ENCODE assay signal across 9 mouse cellular contexts in the genomic region with DNA sequence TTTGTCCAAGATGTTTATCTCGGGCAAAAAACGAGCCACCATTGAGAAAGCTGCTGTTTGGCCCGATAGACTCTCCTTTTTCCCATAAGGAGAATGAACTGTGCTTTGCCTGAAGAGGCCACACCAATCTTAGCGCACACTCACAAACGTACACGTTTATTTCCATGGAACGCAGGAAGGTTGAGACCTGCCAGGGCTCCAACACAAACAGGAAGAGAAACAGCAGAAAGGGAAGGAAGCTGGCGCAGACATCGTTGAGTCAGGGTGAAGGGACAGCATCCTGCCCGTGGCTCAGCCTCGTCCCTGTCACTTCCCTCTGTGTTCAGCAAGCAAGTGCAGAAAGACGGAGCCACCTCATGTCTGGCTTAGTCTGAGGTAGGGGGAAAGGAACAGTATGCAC. TPM values are rescaled to one million over a fixed set of nuclear protein-coding genes. Genes with fewer than 3 reads are reported as not detected.
DNase-seq lines count a peak whose midpoint lies in the region; ATAC-seq and TF ChIP-seq lines count a peak whose summit lies in the region.
"Had no signal": no experiment of that assay in that cellular context is flagged by ENCODE, and none has a peak within 500 bp of the region (broad histone marks: within the 10 kb centered on the region; RNA-seq: fewer than 3 reads in every experiment).

No protein-coding gene starts in this region.

- no peaks in the 10 kb centered on the region for H3K9me3 ChIP-seq in neural tube, embryonic 13.5 days
- H3K9me3 ChIP-seq in neural tube, embryonic 15.5 days (replicated peaks): no peaks in the 10 kb centered on the region
- H3K9me3 ChIP-seq in kidney, postnatal 0 days (replicated peaks; ENCODE audit: low read length): no peaks in the 10 kb centered on the region
- H3K9me3 ChIP-seq in lung, embryonic 14.5 days (ENCODE audit: low read depth, low read length): no peaks in the 10 kb centered on the region
- no peaks in the 10 kb centered on the region for H3K9me3 ChIP-seq in intestine, embryonic 15.5 days
- H3K9me3 ChIP-seq: limb, embryonic 12.5 days had no signal

- H3K4me3 ChIP-seq in neural tube, embryonic 13.5 days: no peak overlapping the region
- H3K4me3 ChIP-seq in neural tube, embryonic 15.5 days (replicated peaks): no peak overlapping the region
- no peak overlapping the region for H3K4me3 ChIP-seq in kidney, postnatal 0 days (replicated peaks; ENCODE audit: low read depth, low read length)
- no peak overlapping the region for H3K4me3 ChIP-seq in lung, embryonic 14.5 days (ENCODE audit: low read depth, low read length)
- H3K4me3 ChIP-seq in intestine, embryonic 15.5 days (replicated peaks): no peak overlapping the region
- H3K4me3 ChIP-seq: limb, embryonic 12.5 days had no signal

- H3K4me2 ChIP-seq in neural tube, embryonic 13.5 days: no peak overlapping the region
- no peak overlapping the region for H3K4me2 ChIP-seq in neural tube, embryonic 15.5 days
- no peak overlapping the region for H3K4me2 ChIP-seq in kidney, postnatal 0 days (ENCODE audit: low read length)
- no peak overlapping the region for H3K4me2 ChIP-seq in lung, embryonic 14.5 days
- H3K4me2 ChIP-seq in intestine, embryonic 15.5 days (replicated peaks): no peak overlapping the region
- H3K4me2 ChIP-seq: limb, embryonic 12.5 days had no signal

- H3K27me3 ChIP-seq in neural tube, embryonic 13.5 days: no peaks in the 10 kb centered on the region
- no peaks in the 10 kb centered on the region for H3K27me3 ChIP-seq in neural tube, embryonic 15.5 days (replicated peaks)
- no peaks in the 10 kb centered on the region for H3K27me3 ChIP-seq in kidney, postnatal 0 days (ENCODE audit: insufficient read depth, low read length)
- no peaks in the 10 kb centered on the region for H3K27me3 ChIP-seq in lung, embryonic 14.5 days (ENCODE audit: insufficient read depth, low read length)
- no peaks in the 10 kb centered on the region for H3K27me3 ChIP-seq in intestine, embryonic 15.5 days (replicated peaks)
- H3K27me3 ChIP-seq: limb, embryonic 12.5 days had no signal

- peak; percentile 10 for DNase-seq in gastrocnemius, postnatal 25 days
- DNase-seq in kidney, postnatal 0 days (ENCODE audit: low spot score): peak; percentile 62
- DNase-seq in lung, embryonic 14.5 days: peak; percentile 63
- DNase-seq in spleen, postnatal 4 days (ENCODE audit: low spot score in 2 of 2): peak; percentile 33 to 66
- no peak for DNase-seq in ovary, postnatal 14 days (ENCODE audit: low spot score)

- no peak for TF ChIP-seq CTCF in kidney, postnatal 0 days (IDR thresholded peaks at IDR 0.05; ENCODE audit: low read depth)
- TF ChIP-seq CTCF in lung, embryonic 14.5 days (IDR thresholded peaks at IDR 0.05; ENCODE audit: low read depth): no peak

- WGBS in neural tube, embryonic 13.5 days: 83% methylated on average over 12 of the region's 12 CpGs
- 81% methylated on average over 12 of the region's 12 CpGs for WGBS in neural tube, embryonic 15.5 days
- WGBS in kidney, postnatal 0 days: 59% methylated on average over 12 of the region's 12 CpGs
- WGBS in lung, embryonic 14.5 days: 41% methylated on average over 12 of the region's 12 CpGs
- whole genome bisulfite sequencing in intestine, embryonic 15.5 days: 58% methylated on average over 12 of the region's 12 CpGs

- ATAC-seq in neural tube, embryonic 13.5 days (ENCODE audit: low read depth): peak; percentile 27; the same call in 1 of the 2 replicates
- ATAC-seq in neural tube, embryonic 15.5 days (ENCODE audit: low FRiP score): no peak
- no peak for ATAC-seq in kidney, postnatal 0 days (replicated peaks; ENCODE audit: low FRiP score, low read depth)
- ATAC-seq in lung, embryonic 14.5 days (ENCODE audit: insufficient read depth): no peak; the same call in 1 of the 2 replicates
- ATAC-seq in intestine, embryonic 15.5 days: no peak

- no peak overlapping the region for H3K9ac ChIP-seq in neural tube, embryonic 13.5 days
- H3K9ac ChIP-seq in neural tube, embryonic 15.5 days (replicated peaks): no peak overlapping the region
- no peak overlapping the region for H3K9ac ChIP-seq in kidney, postnatal 0 days (ENCODE audit: low read depth, low read length)
- no peak overlapping the region for H3K9ac ChIP-seq in lung, embryonic 14.5 days
- no peak overlapping the region for H3K9ac ChIP-seq in intestine, embryonic 15.5 days
- H3K9ac ChIP-seq: limb, embryonic 12.5 days had no signal

- H3K4me1 ChIP-seq in neural tube, embryonic 13.5 days (replicated peaks): no peaks in the 10 kb centered on the region
- no peaks in the 10 kb centered on the region for H3K4me1 ChIP-seq in neural tube, embryonic 15.5 days
- no peaks in the 10 kb centered on the region for H3K4me1 ChIP-seq in kidney, postnatal 0 days (replicated peaks; ENCODE audit: insufficient read depth, low read length)
- no peaks in the 10 kb centered on the region for H3K4me1 ChIP-seq in lung, embryonic 14.5 days (ENCODE audit: insufficient read depth)
- H3K4me1 ChIP-seq in intestine, embryonic 15.5 days (replicated peaks): peaks cover 2% of the 10 kb centered on the region; the same call in 1 of the 2 replicates
- H3K4me1 ChIP-seq: limb, embryonic 12.5 days had no signal

- H3K36me3 ChIP-seq in neural tube, embryonic 13.5 days: no peaks in the 10 kb centered on the region
- no peaks in the 10 kb centered on the region for H3K36me3 ChIP-seq in neural tube, embryonic 15.5 days
- H3K36me3 ChIP-seq in kidney, postnatal 0 days (ENCODE audit: insufficient read depth, low read length): no peaks in the 10 kb centered on the region
- H3K36me3 ChIP-seq in lung, embryonic 14.5 days (ENCODE audit: insufficient read depth): no peaks in the 10 kb centered on the region
- no peaks in the 10 kb centered on the region for H3K36me3 ChIP-seq in intestine, embryonic 15.5 days
- H3K36me3 ChIP-seq: limb, embryonic 12.5 days had no signal

- no peak overlapping the region for H3K27ac ChIP-seq in neural tube, embryonic 13.5 days (replicated peaks)
- no peak overlapping the region for H3K27ac ChIP-seq in neural tube, embryonic 15.5 days (replicated peaks)
- H3K27ac ChIP-seq in kidney, postnatal 0 days: peak overlapping the region; percentile 19; the same call in 1 of the 2 replicates
- H3K27ac ChIP-seq in lung, embryonic 14.5 days (ENCODE audit: low read depth): peak overlapping the region; percentile 37; the same call in 1 of the 2 replicates
- no peak overlapping the region for H3K27ac ChIP-seq in intestine, embryonic 15.5 days
- H3K27ac ChIP-seq: limb, embryonic 12.5 days had no signal

RNA-seq across cellular contexts. Expression of gene Ivns1abp, which starts 56.8 kb away (rescaled TPM):
- polyA plus RNA-seq in neural tube, embryonic 13.5 days (2015; fragmentation: Nextera tagmentation; extraction: Ambion mirVana): 248 and 284 TPM in 2 replicates
- polyA plus RNA-seq in neural tube, embryonic 15.5 days (2015; fragmentation: Nextera tagmentation; extraction: Ambion mirVana): 205 and 214 TPM in 2 replicates
- total RNA-seq in gastrocnemius, postnatal 25 days (2021): 100 to 1,000 TPM in 1 of 2 experiments, 10 to 100 TPM in 1; 92.3 to 113 TPM
- polyA plus RNA-seq in kidney, postnatal 0 days (2015; fragmentation: Nextera tagmentation; extraction: Ambion mirVana): 432 and 474 TPM in 2 replicates
- 266 and 268 TPM in 2 replicates for polyA plus RNA-seq in lung, embryonic 14.5 days (2014; fragmentation: Nextera tagmentation; extraction: Ambion mirVana)
- 313 and 339 TPM in 2 replicates for polyA plus RNA-seq in intestine, embryonic 15.5 days (2015; fragmentation: Nextera tagmentation; extraction: Ambion mirVana)

Comparison
In these comparisons a context has a peak if more than half of its experiments do, and no peak if none do; other contexts are left out.
1. H3K27ac ChIP-seq: peak in kidney, postnatal 0 days (single experiment) and lung, embryonic 14.5 days (single experiment); none in neural tube, embryonic 13.5 days (single experiment), neural tube, embryonic 15.5 days (single experiment) and intestine, embryonic 15.5 days (single experiment).